8 mouse cellular contexts compared by ENCODE assay signal in the genomic region with DNA sequence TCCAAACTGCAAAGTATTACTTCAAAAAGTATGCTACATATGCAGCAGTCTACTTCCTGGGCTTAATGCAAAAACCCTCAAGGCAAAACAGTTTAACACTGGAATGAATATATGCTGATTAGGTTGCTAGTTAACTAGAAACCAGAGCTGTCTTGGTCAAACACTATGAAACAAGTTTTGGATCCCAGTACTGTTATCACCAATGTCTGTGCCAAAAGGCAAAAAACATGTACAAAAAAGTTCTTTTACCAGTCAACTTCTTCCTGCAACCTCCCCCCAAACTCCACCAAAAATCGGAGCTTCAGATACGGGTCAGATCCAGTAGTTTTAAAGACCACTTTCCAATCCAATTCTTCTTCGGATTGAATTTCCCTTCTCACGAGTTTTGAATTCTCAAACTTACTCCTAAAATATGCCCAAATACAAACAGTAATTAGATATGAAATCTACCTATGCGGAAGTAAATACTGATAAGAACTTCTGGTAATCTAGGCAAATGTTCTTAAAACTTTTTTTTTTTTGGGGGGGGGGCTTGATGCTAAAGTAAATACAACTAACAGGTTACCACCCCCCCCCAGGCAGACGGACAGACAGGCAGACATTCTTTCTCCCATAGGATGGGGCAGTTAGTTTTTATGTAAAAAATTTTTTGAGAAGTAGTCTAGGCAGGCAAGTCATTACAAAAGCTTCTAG. TPM values are rescaled to one million over a fixed set of nuclear protein-coding genes. Genes with fewer than 3 reads are reported as not detected.
DNase-seq lines count a peak whose midpoint lies in the region; ATAC-seq and TF ChIP-seq lines count a peak whose summit lies in the region.

No protein-coding gene starts in this region.

- peak overlapping the region; percentile 58 for H3K4me2 ChIP-seq in embryonic facial prominence, embryonic 11.5 days (ENCODE audit: low read depth, low read length)
- H3K4me2 ChIP-seq in myocyte (ENCODE audit: low read depth), result peak overlapping the region; percentile 90

- H3K4me1 ChIP-seq in embryonic facial prominence, embryonic 11.5 days (ENCODE audit: control insufficient read depth, insufficient read depth, low read length), result no peaks in the 10 kb centered on the region

- peak overlapping the region; percentile 98 for H3K27ac ChIP-seq in left cerebral cortex, adult 2 months
- peak overlapping the region; percentile 99; the same call in 1 of the 2 replicates for H3K27ac ChIP-seq in embryonic facial prominence, embryonic 11.5 days (replicated peaks; ENCODE audit: low read depth, low read length)

- H3K9ac ChIP-seq in embryonic facial prominence, embryonic 11.5 days (replicated peaks; ENCODE audit: low read length), result peak overlapping the region; percentile 98

- intact Hi-C loops in left cerebral cortex, adult 2 months (cut with DNase I), result loop anchor here (5.0 kb wide), 1 partner anchor 174 kb away; no protein-coding TSS in a partner anchor

- H3K36me3 ChIP-seq in embryonic facial prominence, embryonic 11.5 days (replicated peaks; ENCODE audit: control insufficient read depth, insufficient read depth, low read depth, low read length), result no peaks in the 10 kb centered on the region
- peaks cover 5% of the 10 kb centered on the region for H3K36me3 ChIP-seq in myocyte (ENCODE audit: control insufficient read depth, insufficient read depth)

- no peaks in the 10 kb centered on the region for H3K27me3 ChIP-seq in embryonic facial prominence, embryonic 11.5 days (ENCODE audit: control insufficient read depth, insufficient read depth, low read length)
- H3K27me3 ChIP-seq in myocyte (ENCODE audit: control insufficient read depth, insufficient read depth, insufficient read length), result no peaks in the 10 kb centered on the region

- peak overlapping the region; percentile 95 for H3ac ChIP-seq in myocyte (ENCODE audit: control insufficient read depth, insufficient read length)

- peaks cover 62% of the 10 kb centered on the region for H3K79me2 ChIP-seq in myocyte (ENCODE audit: control insufficient read depth, insufficient read depth)

- H3K4me3 ChIP-seq in left cerebral cortex, adult 2 months, result peak overlapping the region; percentile 89
- H3K4me3 ChIP-seq in embryonic facial prominence, embryonic 11.5 days (ENCODE audit: low read depth, low read length), result peak overlapping the region; percentile 69
- peak overlapping the region; percentile 74 for H3K4me3 ChIP-seq in myocyte

- 27% methylated on average over 6 of the region's 6 CpGs for WGBS in embryonic facial prominence, embryonic 11.5 days

- TF ChIP-seq CTCF in left cerebral cortex, adult 2 months (IDR thresholded peaks at IDR 0.05), result no peak

- ATAC-seq in embryonic facial prominence, embryonic 11.5 days (replicated peaks; ENCODE audit: insufficient number of reproducible peaks, low FRiP score, low TSS enrichment, low read depth), result no peak

- no peak for TF ChIP-seq POLR2A in myocyte (IDR thresholded peaks at IDR 0.05; ENCODE audit: insufficient read length, low read depth)

- no peak for DNase-seq in left cerebral cortex, adult 2 months (ENCODE audit: extremely low spot score in 1 of 2, low spot score in 2 of 2)
- DNase-seq in left cerebral cortex, adult 8-10 months (ENCODE audit: low spot score in 2 of 2), result no peak
- DNase-seq in embryonic facial prominence, embryonic 11.5 days (ENCODE audit: low spot score), result peak; percentile 20
- DNase-seq in induced T-regulatory cell, adult 2 months (ENCODE audit: low read depth), result peak; percentile 62
- no peak for DNase-seq in cerebellum, postnatal 14 days
- DNase-seq in cerebellum, adult 11-12 months, result no peak
- DNase-seq in natural killer cell, adult 2 months (ENCODE audit: low spot score in 2 of 2), result no peak

- no peaks in the 10 kb centered on the region for H3K9me3 ChIP-seq in embryonic facial prominence, embryonic 11.5 days (replicated peaks; ENCODE audit: control insufficient read depth, low read length)

TF ChIP-seq in myocyte, 11 proteins besides CTCF, POLR2A, EP300 and RAD21:
- TF ChIP-seq POLR2AphosphoS2 (IDR thresholded peaks at IDR 0.05; ENCODE audit: insufficient read length, low read depth), result no peak
- TF ChIP-seq CEBPB (IDR thresholded peaks at IDR 0.05; ENCODE audit: insufficient read depth, poor library complexity, severe bottlenecking), result no peak
- no peak for TF ChIP-seq E2F4 (IDR thresholded peaks at IDR 0.05; ENCODE audit: insufficient read depth)
- TF ChIP-seq TCF3 (IDR thresholded peaks at IDR 0.05; ENCODE audit: insufficient read length, low read depth), result no peak
- TF ChIP-seq MYOD1 (IDR thresholded peaks at IDR 0.05; ENCODE audit: control insufficient read depth in 1 of 3, insufficient read length in 2 of 3, low read depth in 2 of 3), result no peak
- no peak for TF ChIP-seq SRF (IDR thresholded peaks at IDR 0.05; ENCODE audit: control insufficient read depth, insufficient read length, low read depth)
- TF ChIP-seq REST (IDR thresholded peaks at IDR 0.05; ENCODE audit: insufficient read depth, insufficient read length), result no peak
- TF ChIP-seq MYOG (IDR thresholded peaks at IDR 0.05; ENCODE audit: control insufficient read depth in 1 of 3, insufficient read depth in 1 of 3, insufficient read length in 2 of 3, low read depth in 2 of 3), result no peak
- TF ChIP-seq TCF12 (IDR thresholded peaks at IDR 0.05; ENCODE audit: insufficient read depth, poor library complexity, severe bottlenecking), result no peak
- TF ChIP-seq USF1 (IDR thresholded peaks at IDR 0.05; ENCODE audit: low read depth), result no peak
- TF ChIP-seq MAX (IDR thresholded peaks at IDR 0.05; ENCODE audit: low read depth), result no peak

RNA-seq across cellular contexts. Expression of gene Hectd1, which starts 1.2 kb away (rescaled TPM):
- total RNA-seq in left cerebral cortex, adult 2 months (2021), result 10 to 100 TPM; 81.2 to 88.4 TPM
- 10 to 100 TPM; 77.1 to 85.4 (median 79.4) TPM for total RNA-seq in left cerebral cortex, adult 8-10 months (2022)
- polyA plus RNA-seq in embryonic facial prominence, embryonic 11.5 days (2014; fragmentation: Nextera tagmentation; extraction: Ambion mirVana), result 33.7 and 36.9 TPM in 2 replicates
- 15.4 TPM for polyA plus RNA-seq in myocyte (2012; fragmentation: generic; extraction: Trizol)

Comparison
In these comparisons a context has a peak if more than half of its experiments do, and no peak if none do; other contexts are left out.
1. DNase-seq: peak in embryonic facial prominence, embryonic 11.5 days (single experiment) and induced T-regulatory cell, adult 2 months (single experiment); none in left cerebral cortex, adult 2 months (0 of 2), left cerebral cortex, adult 8-10 months (0 of 2), cerebellum, postnatal 14 days (0 of 2), cerebellum, adult 11-12 months (single experiment) and natural killer cell, adult 2 months (0 of 2).
2. Peak in every context shown above with its lines, with median percentiles within 50 percentile points of each other: H3K4me3 ChIP-seq.